Mouse (Mus musculus): ENCODE results near the gene Hnrnpl. TPM values are rescaled to one million over a fixed set of nuclear protein-coding genes. Genes with fewer than 3 reads are reported as not detected.

The Hnrnpl gene
- polyA plus RNA-seq, 1 experiment: 346 TPM

GRCm38 (mm10) chr7:28790066-28790806, 18.1 kb upstream of the Hnrnpl start:
- no peak for DNase-seq (ENCODE audit: low spot score)

- no peak for DNase-seq (ENCODE audit: low spot score)
Measured at GRCm38 (mm10) chr7:28791706-28792105, 16.6 kb upstream of the Hnrnpl start.

GRCm38 (mm10) chr7:28792391-28793185, 15.8 kb upstream of the Hnrnpl start:
- no peak for DNase-seq (ENCODE audit: low spot score)

- DNase-seq (ENCODE audit: low spot score): no peak
Measured at GRCm38 (mm10) chr7:28793834-28794233, 14.5 kb upstream of the Hnrnpl start.

- DNase-seq (ENCODE audit: low spot score): no peak
Measured at GRCm38 (mm10) chr7:28794496-28794895, 13.8 kb upstream of the Hnrnpl start.

- no peak for DNase-seq (ENCODE audit: low spot score)
Measured at GRCm38 (mm10) chr7:28795832-28796231, 12.5 kb upstream of the Hnrnpl start.

GRCm38 (mm10) chr7:28796562-28796975, 11.8 kb upstream of the Hnrnpl start:
- peak; percentile 80 for DNase-seq (ENCODE audit: low spot score)

GRCm38 (mm10) chr7:28799994-28800393, 8.3 kb upstream of the Hnrnpl start:
- DNase-seq (ENCODE audit: low spot score): no peak

GRCm38 (mm10) chr7:28801451-28801850, 6.9 kb upstream of the Hnrnpl start:
- DNase-seq (ENCODE audit: low spot score): no peak

- no peak for DNase-seq (ENCODE audit: low spot score)
Measured at GRCm38 (mm10) chr7:28801901-28802670, 6.3 kb upstream of the Hnrnpl start.

- DNase-seq (ENCODE audit: low spot score): no peak
Measured at GRCm38 (mm10) chr7:28802846-28803588, 5.3 kb upstream of the Hnrnpl start.

GRCm38 (mm10) chr7:28803756-28804155, 4.6 kb upstream of the Hnrnpl start:
- no peak for DNase-seq (ENCODE audit: low spot score)

GRCm38 (mm10) chr7:28806869-28807268, 1.5 kb upstream of the Hnrnpl start:
- DNase-seq (ENCODE audit: low spot score): no peak

GRCm38 (mm10) chr7:28807641-28808220, 610 bp upstream of the Hnrnpl start:
- peak; percentile 35 for DNase-seq (ENCODE audit: low spot score)

- DNase-seq (ENCODE audit: low spot score): peak; percentile 95
Measured at GRCm38 (mm10) chr7:28808957-28809393, 634 bp downstream of the Hnrnpl start.

- peak; percentile 69 for DNase-seq (ENCODE audit: low spot score)
Measured at GRCm38 (mm10) chr7:28809401-28810089, 1.2 kb downstream of the Hnrnpl start.

GRCm38 (mm10) chr7:28810107-28811066, 2.0 kb downstream of the Hnrnpl start:
- DNase-seq (ENCODE audit: low spot score): peak; percentile 98

GRCm38 (mm10) chr7:28811228-28811627, 2.9 kb downstream of the Hnrnpl start:
- peak; percentile 85 for DNase-seq (ENCODE audit: low spot score)

- DNase-seq (ENCODE audit: low spot score): no peak
Measured at GRCm38 (mm10) chr7:28811640-28812275, 3.4 kb downstream of the Hnrnpl start.
